Mouse (Mus musculus) midbrain, embryonic 15.5 days (tissue): ENCODE results near the gene 4930524B15Rik. TPM values are rescaled to one million over a fixed set of nuclear protein-coding genes. Genes with fewer than 3 reads are reported as not detected.

Experiments
- ATAC-seq: fragments of 200-750 bp; cut with Nextera tagmentation; replicated peaks from 2 replicates; pipeline ENCODE4 v1.8.0; 2017; ENCODE audit warnings: moderate TSS enrichment
- H3K27ac ChIP-seq: fragments of 300-500 bp; sonication (generic); 2 replicates; pipeline ENCODE4 v1.5.1; 2015; ENCODE audit warnings: mild to moderate bottlenecking, inconsistent platforms
- H3K27me3 ChIP-seq: fragments of 300-500 bp; sonication (generic); replicated peaks from 2 replicates; pipeline ENCODE4 v1.6.1; 2015; ENCODE audit warnings: inconsistent platforms
- H3K36me3 ChIP-seq: fragments of 300-500 bp; sonication (generic); replicated peaks from 2 replicates; pipeline ENCODE4 v1.6.1; 2015; ENCODE audit warnings: inconsistent platforms
- H3K4me1 ChIP-seq: fragments of 300-500 bp; sonication (generic); 2 replicates; pipeline ENCODE4 v1.6.1; 2015; ENCODE audit warnings: inconsistent platforms
- H3K4me2 ChIP-seq: fragments of 300-500 bp; sonication (generic); 2 replicates; pipeline ENCODE4 v1.6.1; 2015; ENCODE audit warnings: inconsistent platforms, mild to moderate bottlenecking, moderate library complexity
- H3K4me3 ChIP-seq: fragments of 300-500 bp; sonication (generic); 2 replicates; pipeline ENCODE4 v1.5.1; 2015; ENCODE audit warnings: mild to moderate bottlenecking, inconsistent platforms
- H3K9ac ChIP-seq: fragments of 300-500 bp; sonication (generic); 2 replicates; pipeline ENCODE4 v1.6.1; 2015; ENCODE audit warnings: mild to moderate bottlenecking, inconsistent platforms
- H3K9me3 ChIP-seq: fragments of 300-500 bp; sonication (generic); 2 replicates; pipeline ENCODE4 v1.6.1; 2016; ENCODE audit warnings: inconsistent platforms
- WGBS: fragments of 180-500 bp; shearing (Covaris S2); methylation state at CpG from one replicate; pipeline ENCODE4 v1.1.7; 2015; ENCODE audit warnings: mixed read lengths; 5-methylcytosine and 5-hydroxymethylcytosine counted together
- polyA plus RNA-seq: library from polyadenylated mRNA; unstranded; fragments of >200 nt; fragmentation: Nextera tagmentation; extraction: Ambion mirVana; gene quantifications from 2 replicates; pipeline ENCODE4 v1.2.1, GENCODE M21; 2015

4930524B15Rik gene
- polyA plus RNA-seq = 0.19 and 0.32 TPM in 2 replicates

DNA sequence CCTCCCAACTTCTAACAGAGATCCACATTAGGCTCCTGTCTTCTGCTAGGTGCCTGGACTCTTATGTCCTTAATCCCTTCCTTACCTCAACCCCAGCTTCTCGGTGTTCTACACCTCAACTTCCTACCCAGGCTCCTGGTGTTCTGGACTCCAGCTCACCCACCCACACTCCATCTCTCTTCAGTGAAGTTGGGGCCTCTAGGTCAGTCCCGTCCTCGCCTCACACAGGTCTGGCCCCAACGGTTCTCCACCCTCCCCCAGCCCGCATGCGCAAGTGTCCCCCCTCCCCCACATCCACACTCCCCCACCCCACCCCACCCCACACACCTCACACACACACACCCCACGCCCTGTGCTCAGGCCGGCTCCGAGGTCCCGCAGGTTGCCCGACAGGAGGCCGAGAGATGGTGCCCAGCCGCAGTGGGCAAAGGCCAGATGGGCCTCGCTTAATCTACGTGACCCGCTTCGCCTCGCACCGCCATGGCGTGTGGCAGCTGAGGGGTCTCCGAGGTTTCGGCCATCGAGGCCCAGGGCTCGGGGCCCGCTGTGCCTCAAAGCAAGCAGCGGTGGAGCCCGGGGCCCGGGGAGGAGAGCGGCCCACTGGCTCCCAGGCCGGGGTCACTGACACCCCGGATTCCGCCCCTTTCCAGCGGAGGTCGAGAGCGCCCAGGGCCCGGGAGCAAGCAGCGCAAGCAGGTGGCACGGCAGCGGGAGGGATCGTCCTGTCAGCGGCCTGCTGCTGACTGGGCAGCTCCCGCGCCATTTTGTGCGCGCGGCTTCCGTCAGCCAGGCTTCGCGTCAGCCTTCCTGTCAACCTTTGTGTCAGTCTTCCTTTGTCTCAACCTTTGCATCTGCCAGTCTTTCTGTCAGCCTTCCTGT lies at the start of gene 4930524B15Rik:
Gene 4930524B15Rik, plus strand, starts transcription at position 337 of the 879 bp plus-strand sequence.
- ATAC-seq = peak; percentile 74
- Histone ChIP-seq H3K27me3 (no peaks in the 10 kb centered on the region), H3K4me1 (peaks cover 6% of the 10 kb centered on the region), H3K36me3 (no peaks in the 10 kb centered on the region), H3K27ac (no peak within 1 kb of the TSS), H3K9me3 (no peaks in the 10 kb centered on the region), H3K9ac (peak within 1 kb of the TSS; percentile 44), H3K4me3 (peak within 1 kb of the TSS; percentile 31), H3K4me2 (peak within 1 kb of the TSS; percentile 56)
- 44% methylated on average over 48 of the region's 49 CpGs for WGBS

- no peak overlapping the region for H3K9ac ChIP-seq
- no peak overlapping the region for H3K27ac ChIP-seq
- H3K36me3 ChIP-seq = peaks cover 5% of the 10 kb centered on the region; the same call in 1 of the 2 replicates
- no peak for ATAC-seq
- WGBS = 88% methylated on average over 1 of the region's 1 CpGs
- H3K4me3 ChIP-seq = no peak overlapping the region
- no peaks in the 10 kb centered on the region for H3K27me3 ChIP-seq
- H3K9me3 ChIP-seq = no peaks in the 10 kb centered on the region
- no peak overlapping the region for H3K4me2 ChIP-seq
- H3K4me1 ChIP-seq = no peaks in the 10 kb centered on the region
These were observed 47.6 kb upstream of the 4930524B15Rik start for GRCm38 (mm10) chr11:31917769-31918168.

GRCm38 (mm10) chr11:31930051-31930450 lies 35.3 kb upstream of the 4930524B15Rik start:
- H3K27me3 ChIP-seq = no peaks in the 10 kb centered on the region
- H3K9me3 ChIP-seq = no peaks in the 10 kb centered on the region
- no peak overlapping the region for H3K4me3 ChIP-seq
- H3K36me3 ChIP-seq = peaks cover 39% of the 10 kb centered on the region
- H3K4me1 ChIP-seq = no peaks in the 10 kb centered on the region
- no peak overlapping the region for H3K4me2 ChIP-seq
- H3K9ac ChIP-seq = no peak overlapping the region
- no peak overlapping the region for H3K27ac ChIP-seq
- 96% methylated on average over 10 of the region's 10 CpGs for WGBS
- no peak for ATAC-seq

- no peak overlapping the region for H3K9ac ChIP-seq
- no peaks in the 10 kb centered on the region for H3K9me3 ChIP-seq
- H3K4me1 ChIP-seq = peaks cover 2% of the 10 kb centered on the region
- H3K27me3 ChIP-seq = no peaks in the 10 kb centered on the region
- WGBS = 55% methylated on average over 4 of the region's 4 CpGs
- H3K4me2 ChIP-seq = no peak overlapping the region
- peaks cover 12% of the 10 kb centered on the region; the same call in 1 of the 2 replicates for H3K36me3 ChIP-seq
- H3K27ac ChIP-seq = no peak overlapping the region
- ATAC-seq = no peak
- H3K4me3 ChIP-seq = no peak overlapping the region
These were observed 29.7 kb upstream of the 4930524B15Rik start for GRCm38 (mm10) chr11:31935652-31936051.

- Histone ChIP-seq H3K27me3 (no peaks in the 10 kb centered on the region), H3K4me1 (peaks cover 16% of the 10 kb centered on the region), H3K4me3 (no peak overlapping the region), H3K9ac (no peak overlapping the region), H3K9me3 (no peaks in the 10 kb centered on the region), H3K4me2 (no peak overlapping the region), H3K27ac (no peak overlapping the region), H3K36me3 (peaks cover 7% of the 10 kb centered on the region; the same call in 1 of the 2 replicates)
- no peak for ATAC-seq
- whole genome bisulfite sequencing = 93% methylated on average over 10 of the region's 10 CpGs
These were observed 28.4 kb upstream of the 4930524B15Rik start for GRCm38 (mm10) chr11:31936910-31937525.

DNA sequence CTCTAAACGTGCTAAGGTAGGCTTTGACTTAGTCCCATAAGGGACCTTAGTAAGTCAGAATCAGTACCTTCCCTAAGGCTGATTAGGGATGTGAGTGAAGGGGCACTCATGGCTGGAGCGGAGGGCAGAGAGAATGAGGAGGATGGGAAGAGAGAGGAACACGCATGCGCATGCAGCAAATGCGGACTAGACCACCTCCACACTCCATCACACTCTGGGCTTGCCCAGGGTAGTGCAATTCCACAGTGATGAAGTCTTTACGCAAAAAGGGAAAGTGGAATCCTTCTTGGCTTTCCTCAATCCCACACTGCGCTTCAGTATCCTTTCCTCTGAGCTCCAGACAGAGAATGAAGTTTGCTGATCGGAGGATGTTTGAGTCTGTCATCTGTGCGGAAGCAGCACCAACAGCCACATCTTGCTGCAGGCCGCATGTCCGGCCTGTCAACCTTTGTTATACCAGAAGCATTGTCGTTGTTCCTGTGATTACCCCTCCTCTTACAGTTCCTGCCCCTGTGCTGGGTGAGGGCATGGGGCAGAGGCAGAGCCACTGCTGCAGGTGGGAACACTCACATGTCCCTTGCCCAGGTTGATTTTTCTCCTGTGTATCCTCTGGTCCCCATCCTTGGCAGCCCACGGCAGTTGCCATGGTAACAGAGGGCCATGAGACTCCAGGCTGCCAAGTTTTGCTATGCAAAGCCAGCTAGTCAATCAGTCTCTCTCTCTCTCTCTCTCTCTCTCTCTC lies 24.3 kb upstream of the 4930524B15Rik start:
- Histone ChIP-seq H3K27ac (peak overlapping the region; percentile 84), H3K4me2 (peak overlapping the region; percentile 35), H3K4me1 (peaks cover 21% of the 10 kb centered on the region), H3K9me3 (no peaks in the 10 kb centered on the region), H3K9ac (peak overlapping the region; percentile 19; the same call in 1 of the 2 replicates), H3K36me3 (no peaks in the 10 kb centered on the region; the same call in 1 of the 2 replicates), H3K27me3 (no peaks in the 10 kb centered on the region), H3K4me3 (0 out of 2 replicates have a peak overlapping the region, but pooled peaks have one; percentile 2)
- ATAC-seq = peak; percentile 90
- WGBS = 55% methylated on average over 13 of the region's 13 CpGs

DNA sequence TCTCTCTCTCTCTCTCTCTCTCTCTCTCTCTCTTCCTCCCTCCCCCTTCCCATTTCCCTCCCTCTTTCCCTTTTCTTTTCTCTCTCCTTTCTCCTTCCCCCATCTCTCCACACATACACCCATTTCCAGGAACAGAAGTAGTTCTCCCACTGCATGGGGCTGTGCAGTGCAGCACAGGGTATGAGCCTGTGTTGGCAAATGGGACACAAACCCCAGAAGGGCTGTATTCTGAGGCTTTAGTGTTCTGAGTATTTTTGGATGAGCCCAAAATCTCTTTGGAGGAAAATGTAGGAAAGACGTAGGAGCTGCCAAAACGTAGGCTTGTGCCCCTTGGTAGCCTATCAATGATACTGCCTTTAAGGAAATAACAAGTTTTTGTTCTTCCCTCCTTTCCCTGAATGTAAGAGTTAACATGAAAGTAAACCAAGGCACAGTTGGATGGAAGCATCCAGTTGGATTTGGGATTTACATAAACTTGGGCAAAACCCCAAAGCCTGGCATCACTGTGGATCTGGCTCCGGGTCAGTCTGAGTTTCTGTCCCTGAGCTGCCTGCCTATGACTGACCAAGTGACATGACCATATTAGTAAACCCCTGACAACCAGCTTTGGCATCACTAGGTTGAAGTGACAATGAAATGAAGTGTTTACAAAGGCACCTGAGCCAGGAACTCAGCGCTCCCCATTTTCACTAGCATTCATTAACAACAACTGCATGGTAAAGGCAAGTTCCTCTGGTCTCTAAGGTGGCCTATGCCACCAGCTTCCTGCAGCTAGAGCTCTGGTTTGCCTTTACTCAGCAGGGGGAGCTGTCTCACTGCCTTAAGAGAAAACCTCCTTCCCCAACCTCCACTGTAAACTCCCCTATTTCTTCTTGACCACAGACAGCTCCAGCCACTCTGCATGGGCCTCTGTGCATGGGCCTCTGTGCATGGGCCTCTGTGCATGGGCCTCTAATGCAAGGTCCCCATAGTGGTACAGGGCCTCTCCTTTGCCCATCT lies 23.5 kb upstream of the 4930524B15Rik start:
- H3K4me1 ChIP-seq = peaks cover 21% of the 10 kb centered on the region

DNA sequence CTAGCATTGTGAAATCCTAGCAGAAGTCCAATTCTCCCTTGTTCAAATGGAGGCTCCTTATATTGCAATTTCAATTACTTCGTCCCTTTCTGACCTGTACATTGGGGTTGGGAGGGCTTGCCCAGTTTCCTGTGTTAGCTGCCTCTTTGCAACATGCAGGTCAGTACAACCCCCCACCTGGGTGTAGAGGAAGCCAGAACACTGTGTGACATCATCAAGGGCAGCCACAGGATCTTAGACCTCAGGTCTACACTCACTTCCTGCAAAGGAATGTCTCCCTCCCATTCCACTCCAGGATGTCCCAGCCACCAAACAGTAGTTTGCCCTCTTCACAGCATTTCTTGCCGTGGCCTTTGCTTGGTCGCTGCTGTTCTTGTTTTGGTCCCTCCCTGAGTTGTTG lies 19.9 kb upstream of the 4930524B15Rik start:
- ATAC-seq = no peak
- no peak overlapping the region for H3K27ac ChIP-seq
- no peak overlapping the region for H3K9ac ChIP-seq
- no peaks in the 10 kb centered on the region for H3K9me3 ChIP-seq
- WGBS = 88% methylated on average over 3 of the region's 3 CpGs
- peaks cover 37% of the 10 kb centered on the region for H3K4me1 ChIP-seq
- H3K4me3 ChIP-seq = no peak overlapping the region
- no peaks in the 10 kb centered on the region for H3K36me3 ChIP-seq
- no peak overlapping the region for H3K4me2 ChIP-seq
- H3K27me3 ChIP-seq = no peaks in the 10 kb centered on the region

More for the DNA sequence above, 23.5 kb upstream of the 4930524B15Rik start:
- Histone ChIP-seq H3K4me3 (no peak overlapping the region), H3K27ac (peak overlapping the region; percentile 84), H3K9me3 (no peaks in the 10 kb centered on the region), H3K27me3 (no peaks in the 10 kb centered on the region), H3K36me3 (no peaks in the 10 kb centered on the region), H3K9ac (no peak overlapping the region), H3K4me2 (no peak overlapping the region)
- ATAC-seq = peak; percentile 67
- WGBS = 73% methylated on average over 4 of the region's 4 CpGs

DNA sequence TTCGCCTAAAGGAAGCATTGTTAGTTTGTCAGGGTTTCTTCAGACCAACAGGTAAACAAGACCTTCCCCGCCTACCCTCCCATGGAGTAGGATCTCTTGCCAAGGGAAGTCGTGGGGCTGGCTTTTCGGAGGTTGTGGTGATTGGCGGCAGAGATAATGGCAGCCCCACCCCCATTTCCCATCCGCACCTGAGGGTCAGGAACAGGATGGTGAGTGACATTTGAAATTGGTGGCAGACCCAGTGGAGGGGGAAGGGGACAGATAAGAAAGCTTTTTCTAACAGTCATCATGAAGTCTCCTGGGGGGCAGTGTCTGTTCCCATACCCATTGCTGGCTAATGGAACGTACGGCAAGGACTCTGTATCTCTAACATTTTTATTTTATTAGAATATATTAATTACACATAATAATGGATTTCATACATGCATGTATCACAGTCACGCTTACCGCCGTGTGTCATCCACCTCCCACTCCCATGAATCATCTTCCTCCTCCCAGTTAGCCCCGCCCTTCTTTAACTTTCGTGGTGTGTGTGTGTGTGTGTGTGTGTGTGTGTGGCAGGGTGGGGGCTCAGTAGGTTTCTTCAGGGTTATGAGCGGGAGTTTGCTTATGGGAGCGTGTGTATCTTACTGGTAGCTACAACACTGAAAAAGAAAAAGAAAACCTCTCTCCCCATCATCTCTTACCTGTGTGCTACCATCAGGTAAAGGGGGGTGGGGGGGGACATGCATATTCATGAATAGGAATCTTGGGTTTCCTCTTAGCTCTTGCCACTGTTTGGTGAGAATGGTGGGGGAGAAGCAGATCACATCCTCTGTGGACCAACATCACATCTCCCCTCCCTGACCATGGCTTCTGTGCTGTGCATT lies 16.7 kb upstream of the 4930524B15Rik start:
- Histone ChIP-seq H3K4me1 (peaks cover 17% of the 10 kb centered on the region), H3K4me3 (peak overlapping the region; percentile 48), H3K27ac (peak overlapping the region; percentile 68), H3K9ac (peak overlapping the region; percentile 52; the same call in 1 of the 2 replicates), H3K4me2 (peak overlapping the region; percentile 62), H3K9me3 (no peaks in the 10 kb centered on the region), H3K27me3 (no peaks in the 10 kb centered on the region), H3K36me3 (no peaks in the 10 kb centered on the region)
- peak; percentile 74 for ATAC-seq
- 21% methylated on average over 15 of the region's 15 CpGs for WGBS

DNA sequence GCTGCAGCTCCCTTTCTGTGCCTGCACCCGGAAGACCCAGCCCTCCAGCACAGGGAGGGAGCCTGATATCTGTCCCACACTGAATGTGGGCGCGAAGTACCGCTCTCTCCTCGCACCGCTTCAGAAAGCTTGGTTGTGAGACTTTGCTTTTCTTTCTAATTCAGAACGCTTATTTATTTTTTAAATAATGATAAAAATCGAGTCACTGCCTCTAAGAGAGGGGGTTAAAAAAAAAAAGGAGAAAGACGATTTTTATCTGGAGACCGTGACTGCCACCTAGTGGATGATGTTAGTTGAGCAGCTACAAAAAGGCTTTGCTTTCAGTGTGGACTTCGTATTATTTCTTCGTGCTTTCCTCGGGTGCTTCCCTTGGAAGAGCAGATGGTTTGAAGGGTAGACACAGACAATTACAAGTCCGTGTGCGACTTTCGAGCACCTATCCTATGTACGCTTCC lies 16.0 kb upstream of the 4930524B15Rik start:
- H3K36me3 ChIP-seq = no peaks in the 10 kb centered on the region
- peak; percentile 91 for ATAC-seq
- no peaks in the 10 kb centered on the region for H3K9me3 ChIP-seq
- WGBS = under 1% methylated on average over 17 of the region's 17 CpGs
- peak overlapping the region; percentile 48 for H3K4me3 ChIP-seq
- peak overlapping the region; percentile 62 for H3K4me2 ChIP-seq
- H3K9ac ChIP-seq = peak overlapping the region; percentile 52; the same call in 1 of the 2 replicates
- peak overlapping the region; percentile 68 for H3K27ac ChIP-seq
- H3K4me1 ChIP-seq = peaks cover 17% of the 10 kb centered on the region
- H3K27me3 ChIP-seq = no peaks in the 10 kb centered on the region
